Mouse (Mus musculus) heart, embryonic 14.5 days (tissue): Measurements from ENCODE around the gene Hcrtr1. TPM values are rescaled to one million over a fixed set of nuclear protein-coding genes. Genes with fewer than 3 reads are reported as not detected.
A peak's percentile ranks its signal among the peaks of the same experiment; 100 is the strongest.

Experiments used
- ATAC-seq: fragments of 200-750 bp; cut with Nextera tagmentation; 2 replicates; pipeline ENCODE4 v1.8.0; 2017; ENCODE audit warnings: low read depth, moderate TSS enrichment; ENCODE audit not compliant: insufficient number of reproducible peaks, insufficient read depth, low FRiP score
- H3K27ac ChIP-seq, 2 experiments: fragments of 200-500 bp in 1 of 2; fragments of 300-500 bp in 1 of 2; sonication (generic) in 1 of 2; replicated peaks in 1 of 2; 2 replicates each; pipeline ENCODE4 v1.5.1; 2012 to 2014; ENCODE audit warnings: low read depth in 2 of 2, low read length in 2 of 2, control low read depth in 1 of 2, mild to moderate bottlenecking in 1 of 2, mixed read lengths in 1 of 2; ENCODE audit not compliant: control insufficient read depth in 1 of 2, insufficient read depth in 1 of 2
- H3K27me3 ChIP-seq: fragments of 300-500 bp; sonication (generic); 2 replicates; pipeline ENCODE4 v1.6.1; 2014; ENCODE audit warnings: mild to moderate bottlenecking, low read length, control low read depth; ENCODE audit not compliant: control insufficient read depth, insufficient read depth
- H3K36me3 ChIP-seq: fragments of 300-500 bp; sonication (generic); 2 replicates; pipeline ENCODE4 v1.6.1; 2014; ENCODE audit warnings: mild to moderate bottlenecking, control low read depth, low read length, mixed read lengths; ENCODE audit not compliant: control insufficient read depth, insufficient read depth
- H3K4me1 ChIP-seq, 2 experiments: fragments of 200-500 bp in 1 of 2; fragments of 300-500 bp in 1 of 2; sonication (generic) in 1 of 2; 2 replicates each; pipeline ENCODE4 v1.6.1; 2012 to 2014; ENCODE audit warnings: low read length in 2 of 2, control low read depth in 1 of 2, mixed read lengths in 1 of 2; ENCODE audit not compliant: control insufficient read depth in 2 of 2, insufficient read depth in 2 of 2
- H3K4me2 ChIP-seq: fragments of 300-500 bp; sonication (generic); 2 replicates; pipeline ENCODE4 v1.6.1; 2014; ENCODE audit warnings: mild to moderate bottlenecking, low read length
- H3K4me3 ChIP-seq, 2 experiments: fragments of 200-500 bp in 1 of 2; fragments of 300-500 bp in 1 of 2; sonication (generic) in 1 of 2; 2 replicates each; pipeline ENCODE4 v1.5.1; 2012 to 2014; ENCODE audit warnings: low read length in 2 of 2, mild to moderate bottlenecking in 2 of 2, control low read depth in 1 of 2, low read depth in 1 of 2, moderate library complexity in 1 of 2; ENCODE audit not compliant: control insufficient read depth in 1 of 2, insufficient read depth in 1 of 2
- H3K9ac ChIP-seq: fragments of 300-500 bp; sonication (generic); 2 replicates; pipeline ENCODE4 v1.6.1; 2014; ENCODE audit warnings: mild to moderate bottlenecking, low read length
- H3K9me3 ChIP-seq: fragments of 300-500 bp; sonication (generic); 2 replicates; pipeline ENCODE4 v1.6.1; 2016; ENCODE audit warnings: low read length, control low read depth; ENCODE audit not compliant: control insufficient read depth
- WGBS: fragments of 180-500 bp; shearing (Covaris S2); extraction: QIAGEN DNeasy Blood & Tissue Kit; methylation state at CpG from one replicate; pipeline ENCODE4 v1.1.7; 2014; 5-methylcytosine and 5-hydroxymethylcytosine counted together
- polyA plus RNA-seq: library from polyadenylated mRNA; unstranded; fragments of >200 nt; fragmentation: Nextera tagmentation; extraction: Ambion mirVana; gene quantifications from 2 replicates; pipeline ENCODE4 v1.2.1, GENCODE M21; 2014

Gene Hcrtr1
- polyA plus RNA-seq, 1 experiment from 2014 or later, result 0.15 TPM

DNA sequence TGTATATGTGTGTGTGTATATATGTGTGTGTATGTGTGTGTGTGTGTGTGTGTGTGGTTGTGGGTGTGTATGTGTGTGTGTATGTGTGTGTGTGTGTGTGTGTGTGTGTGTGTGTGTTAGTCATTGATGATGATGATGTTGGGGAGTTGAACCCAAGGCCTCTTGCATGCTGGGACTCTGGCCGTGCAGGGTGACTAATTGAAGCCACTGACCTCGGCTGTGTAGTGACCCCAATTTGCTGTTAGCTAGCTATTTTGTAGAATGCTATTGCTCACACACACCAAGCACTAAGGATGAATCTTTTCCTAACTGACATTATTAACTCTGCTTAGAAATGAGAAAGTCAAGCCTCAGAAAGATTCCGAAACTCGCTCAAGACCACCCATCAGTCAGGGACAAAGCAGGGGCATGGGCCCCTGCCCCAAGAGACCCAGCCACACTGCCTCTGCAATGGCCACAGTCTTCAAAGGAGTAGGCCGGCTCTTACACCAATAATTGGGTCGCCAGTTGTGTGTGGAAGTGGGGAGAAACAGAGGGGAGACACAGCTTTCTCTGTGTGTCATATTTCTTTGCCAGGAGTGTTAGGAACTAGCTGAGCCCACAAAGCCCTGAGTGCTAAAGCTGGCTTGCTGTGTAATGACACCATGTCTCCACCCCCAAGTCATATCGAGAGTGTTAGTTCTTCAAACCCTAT lies 41.9 kb upstream of the Hcrtr1 start:
- no peaks in the 10 kb centered on the region for H3K27me3 ChIP-seq
- no peak overlapping the region for H3K4me3 ChIP-seq
- no peak overlapping the region for H3K4me2 ChIP-seq
- no peak overlapping the region for H3K9ac ChIP-seq
- 75% methylated on average over 7 of the region's 7 CpGs for WGBS
- no peak for ATAC-seq
- H3K36me3 ChIP-seq, result no peaks in the 10 kb centered on the region
- H3K4me1 ChIP-seq, result peaks cover 20 to 30% of the 10 kb centered on the region in 2 experiments
- no peak overlapping the region; a peak in 1 of 4 replicates for H3K27ac ChIP-seq
- H3K9me3 ChIP-seq, result no peaks in the 10 kb centered on the region

DNA sequence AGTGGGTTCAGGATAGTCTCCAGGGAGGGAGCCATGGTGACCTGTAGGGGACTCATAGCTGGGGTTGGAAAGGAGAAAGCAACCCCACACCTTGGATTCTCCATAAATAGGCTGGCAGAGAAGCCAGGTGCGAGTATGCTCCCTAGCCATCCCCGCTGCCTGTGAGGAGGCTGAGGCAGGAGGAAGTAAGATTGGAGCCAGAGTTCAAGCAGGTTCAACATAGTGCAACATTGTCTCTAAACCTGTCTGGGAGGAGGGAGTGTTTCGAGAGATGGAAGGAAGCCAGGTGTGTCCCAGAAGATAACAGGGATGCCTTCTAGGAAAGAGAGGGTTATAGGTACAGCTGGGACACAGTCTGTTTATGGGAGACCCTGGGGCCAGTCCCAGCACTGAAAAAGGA lies 40.7 kb upstream of the Hcrtr1 start:
- no peak overlapping the region for H3K27ac ChIP-seq
- H3K27me3 ChIP-seq, result no peaks in the 10 kb centered on the region
- WGBS, result 81% methylated on average over 3 of the region's 3 CpGs
- H3K4me2 ChIP-seq, result no peak overlapping the region
- peaks cover 29 to 41% of the 10 kb centered on the region in 2 experiments for H3K4me1 ChIP-seq
- H3K9ac ChIP-seq, result no peak overlapping the region
- ATAC-seq, result no peak
- H3K4me3 ChIP-seq, result no peak overlapping the region
- H3K36me3 ChIP-seq, result no peaks in the 10 kb centered on the region
- no peaks in the 10 kb centered on the region for H3K9me3 ChIP-seq

DNA sequence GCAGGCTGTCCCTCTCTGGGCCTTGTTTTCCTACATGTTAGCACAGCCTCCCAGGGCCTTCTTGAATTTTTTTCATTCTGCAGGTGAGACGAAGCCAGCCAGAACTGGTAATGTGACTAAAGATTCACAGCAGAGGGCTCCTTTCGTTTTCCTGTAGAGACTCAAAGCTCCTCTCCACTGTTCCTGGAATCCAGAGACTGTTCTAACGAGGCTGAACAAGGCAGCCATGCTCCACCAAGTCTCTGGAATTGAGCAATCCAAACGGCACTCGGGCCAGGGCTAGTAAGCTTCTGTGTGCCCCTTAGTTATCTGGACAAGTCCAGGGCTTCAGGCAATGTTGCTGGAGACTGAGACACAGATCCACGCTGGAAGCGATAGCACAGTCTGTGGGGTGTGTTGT lies 38.4 kb upstream of the Hcrtr1 start:
- 55% methylated on average over 7 of the region's 7 CpGs for WGBS
- peaks cover 49 to 64% of the 10 kb centered on the region in 2 experiments for H3K4me1 ChIP-seq
- no peaks in the 10 kb centered on the region for H3K27me3 ChIP-seq
- H3K9ac ChIP-seq, result peak overlapping the region; percentile 39; the same call in 1 of the 2 replicates
- no peak overlapping the region for H3K4me3 ChIP-seq
- ATAC-seq, result no peak
- no peaks in the 10 kb centered on the region for H3K9me3 ChIP-seq
- no peaks in the 10 kb centered on the region for H3K36me3 ChIP-seq
- no peak overlapping the region for H3K4me2 ChIP-seq
- peak overlapping the region in 1 of 2 experiments; percentile 62; a peak in 3 of 4 replicates for H3K27ac ChIP-seq

DNA sequence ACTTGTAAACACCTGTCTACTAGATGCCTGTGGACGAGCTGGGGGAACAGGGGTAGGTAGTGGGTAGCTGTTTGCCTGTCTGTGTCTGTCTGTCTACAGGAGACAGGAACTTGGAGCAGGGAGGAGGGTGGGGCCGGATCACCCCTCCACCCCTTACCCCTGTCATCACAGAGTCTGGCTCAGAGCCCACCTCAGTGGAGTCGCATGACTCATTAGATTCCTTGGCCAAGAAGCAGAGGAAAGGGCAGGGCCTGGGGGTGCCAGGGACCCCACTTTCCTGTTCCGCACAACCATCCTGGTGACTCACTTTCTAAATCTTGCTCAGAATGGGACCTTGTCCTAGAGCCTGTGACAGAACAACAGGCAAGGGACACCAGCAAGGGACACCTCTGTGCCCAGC lies 37.9 kb upstream of the Hcrtr1 start:
- H3K4me2 ChIP-seq, result no peak overlapping the region
- H3K9me3 ChIP-seq, result no peaks in the 10 kb centered on the region
- peak overlapping the region; percentile 40 to 62; a peak in 3 of 4 replicates for H3K27ac ChIP-seq
- peak; percentile 18 for ATAC-seq
- H3K36me3 ChIP-seq, result no peaks in the 10 kb centered on the region
- H3K27me3 ChIP-seq, result no peaks in the 10 kb centered on the region
- WGBS, result 15% methylated on average over 4 of the region's 4 CpGs
- H3K9ac ChIP-seq, result peak overlapping the region; percentile 39; the same call in 1 of the 2 replicates
- peaks cover 54 to 67% of the 10 kb centered on the region in 2 experiments for H3K4me1 ChIP-seq
- H3K4me3 ChIP-seq, result no peak overlapping the region

DNA sequence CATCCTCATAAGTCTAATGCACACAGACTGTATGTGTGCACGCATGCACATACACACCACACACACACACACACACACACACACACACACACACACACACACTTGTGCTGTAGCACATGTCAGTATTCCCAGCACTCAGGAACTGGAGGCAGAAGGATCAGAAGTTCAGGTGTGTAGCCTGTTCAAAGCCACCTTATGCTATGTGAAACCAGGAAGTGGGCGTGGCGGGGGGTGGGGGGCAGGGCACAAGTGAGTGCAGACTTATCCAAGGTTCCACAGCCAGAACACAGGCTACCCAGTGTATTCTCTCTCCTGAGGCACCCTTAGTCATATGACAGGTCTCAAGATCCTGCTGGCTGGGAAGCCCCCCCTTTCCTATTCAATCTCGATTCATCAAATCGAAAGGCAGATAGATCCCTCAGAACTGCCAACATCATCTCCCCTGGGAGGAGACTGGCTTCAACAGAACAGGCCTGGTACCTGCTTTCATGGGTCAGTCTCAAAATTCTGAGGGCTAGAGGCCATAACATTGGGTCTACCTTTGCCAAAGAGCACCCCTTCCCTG lies 37.1 kb upstream of the Hcrtr1 start:
- Histone ChIP-seq H3K27ac (no peak overlapping the region), H3K4me1 (peaks cover 60 to 67% of the 10 kb centered on the region in 2 experiments)

DNA sequence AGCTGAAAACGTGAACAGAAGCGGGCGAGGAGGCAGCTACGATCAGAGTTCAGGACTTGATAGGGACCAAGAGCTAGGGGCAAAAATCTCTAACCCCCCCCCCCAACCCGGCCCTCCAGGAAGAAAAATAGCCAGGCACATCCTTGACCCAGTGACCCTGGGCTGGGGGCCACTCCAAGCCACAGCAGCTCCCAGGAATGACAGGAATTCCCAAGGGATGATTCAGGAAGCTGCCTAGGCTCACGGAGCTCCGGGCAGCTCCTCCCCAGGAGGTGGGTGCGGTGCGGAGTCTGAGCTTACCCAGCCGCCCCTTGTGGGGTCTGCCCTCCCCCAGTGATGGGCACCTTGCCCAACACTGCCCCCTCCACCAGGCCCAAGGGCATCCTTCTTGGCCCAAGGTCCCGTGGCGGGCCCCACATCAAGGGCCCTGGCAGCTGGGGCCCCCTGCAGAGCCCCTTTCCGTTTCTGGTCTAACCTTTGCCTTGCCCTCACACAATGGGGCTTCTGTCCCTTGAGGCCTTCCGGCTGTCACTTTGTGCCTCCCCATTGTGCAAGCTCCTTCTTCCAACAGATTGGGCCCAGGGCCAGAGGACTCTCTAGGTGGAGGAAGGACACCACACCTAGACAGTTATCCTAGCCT lies 36.0 kb upstream of the Hcrtr1 start, which contains the start of gene Tinagl1:
TSS of gene Tinagl1 (minus strand) at position 51 of the 640 bp plus-strand sequence.
- Histone ChIP-seq H3K27ac (peak within 1 kb of the TSS; percentile 1 to 55), H3K9me3 (no peaks in the 10 kb centered on the region), H3K9ac (peak within 1 kb of the TSS; percentile 62), H3K4me3 (peak within 1 kb of the TSS; percentile 38 to 43), H3K4me2 (peak within 1 kb of the TSS; percentile 80), H3K4me1 (peaks cover 66 to 71% of the 10 kb centered on the region in 2 experiments), H3K36me3 (no peaks in the 10 kb centered on the region), H3K27me3 (no peaks in the 10 kb centered on the region)
- ATAC-seq, result no peak
- 4% methylated on average over 14 of the region's 14 CpGs for WGBS

More for the DNA sequence above, 37.1 kb upstream of the Hcrtr1 start:
- Histone ChIP-seq H3K4me3 (no peak overlapping the region), H3K9me3 (no peaks in the 10 kb centered on the region), H3K36me3 (no peaks in the 10 kb centered on the region), H3K9ac (no peak overlapping the region), H3K27me3 (no peaks in the 10 kb centered on the region), H3K4me2 (no peak overlapping the region)
- WGBS, result 76% methylated on average over 5 of the region's 5 CpGs
- no peak for ATAC-seq

DNA sequence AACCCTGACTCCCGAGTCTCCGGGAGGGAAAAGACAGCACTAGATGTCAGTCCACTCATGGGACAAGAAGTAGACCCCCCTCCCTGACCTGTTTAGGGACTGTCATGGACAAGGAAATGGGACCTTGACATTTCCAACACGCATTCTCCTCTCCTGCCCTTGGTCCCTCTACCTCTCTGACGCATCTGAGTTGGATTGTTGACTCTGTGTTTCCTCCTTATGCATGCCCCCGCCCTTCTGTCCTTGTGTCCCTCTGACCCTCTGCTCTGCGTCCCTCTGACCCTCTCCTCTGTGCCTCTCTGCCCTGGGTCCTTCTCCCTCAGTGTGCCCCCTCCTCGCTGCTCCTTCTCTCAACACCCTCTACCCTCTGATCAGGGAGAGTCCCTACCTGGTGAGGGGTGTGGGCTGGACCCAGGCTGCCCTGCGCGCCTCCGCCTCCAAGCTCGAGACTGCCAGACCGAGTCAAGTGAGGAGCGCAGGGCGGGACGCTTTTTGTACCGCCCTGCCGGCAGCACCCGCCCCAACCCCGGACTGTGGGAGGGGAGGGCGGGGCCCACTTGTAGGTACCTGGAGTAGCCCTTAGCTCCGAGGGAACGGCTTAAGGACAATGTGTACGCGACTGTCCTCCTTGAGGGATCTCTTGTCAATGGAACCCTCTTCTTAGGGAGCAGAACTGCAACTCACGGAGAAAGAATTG lies 35.3 kb upstream of the Hcrtr1 start:
- WGBS, result 4% methylated on average over 25 of the region's 25 CpGs
- no peaks in the 10 kb centered on the region for H3K36me3 ChIP-seq
- no peaks in the 10 kb centered on the region for H3K27me3 ChIP-seq
- ATAC-seq, result peak; percentile 54
- H3K9ac ChIP-seq, result peak overlapping the region; percentile 62
- peaks cover 68 to 74% of the 10 kb centered on the region in 2 experiments for H3K4me1 ChIP-seq
- no peaks in the 10 kb centered on the region for H3K9me3 ChIP-seq
- H3K27ac ChIP-seq, result peak overlapping the region; percentile 1 to 55
- peak overlapping the region; percentile 80 for H3K4me2 ChIP-seq
- H3K4me3 ChIP-seq, result peak overlapping the region; percentile 38 to 43
